Mouse (Mus musculus) lung, postnatal 36 days (tissue): ENCODE measurements around the gene Nudt4.
A peak's percentile ranks its signal among the peaks of the same experiment; 100 is the strongest.
"Not testable (repeated sequence)": the region's sequence is repeated elsewhere in the genome, so short reads cannot be mapped to it uniquely, and the experiment has no call there.

Source experiments
- DNase-seq: peaks from one replicate; pipeline ENCODE4 v3.0.0; 2022; ENCODE audit warnings: mixed read lengths

Nudt4 gene

GRCm38 (mm10) chr10:95566786-95567185 lies 2.8 kb upstream of the Nudt4 start:
- DNase-seq = no peak

- peak; percentile 30 for DNase-seq
Measured at GRCm38 (mm10) chr10:95565156-95565854, 1.4 kb upstream of the Nudt4 start.

- DNase-seq = peak; percentile 46
Measured at GRCm38 (mm10) chr10:95562859-95563841, 796 bp downstream of the Nudt4 start.

GRCm38 (mm10) chr10:95562395-95562794 lies 1.6 kb downstream of the Nudt4 start:
- DNase-seq = no peak

- no peak for DNase-seq
Measured at GRCm38 (mm10) chr10:95561616-95562015, 2.3 kb downstream of the Nudt4 start.

- no peak for DNase-seq
Measured at GRCm38 (mm10) chr10:95560394-95560983, 3.5 kb downstream of the Nudt4 start.

- DNase-seq = no peak
Measured at GRCm38 (mm10) chr10:95559426-95559825, 4.5 kb downstream of the Nudt4 start.

GRCm38 (mm10) chr10:95557337-95557828 lies 6.6 kb downstream of the Nudt4 start:
- peak; percentile 72 for DNase-seq

GRCm38 (mm10) chr10:95555866-95556265 lies 8.1 kb downstream of the Nudt4 start:
- no peak for DNase-seq

GRCm38 (mm10) chr10:95552326-95552725 lies 11.6 kb downstream of the Nudt4 start:
- DNase-seq = no peak

GRCm38 (mm10) chr10:95551752-95552151 lies 12.2 kb downstream of the Nudt4 start:
- DNase-seq = no peak

- no peak for DNase-seq
Measured at GRCm38 (mm10) chr10:95550506-95550905, 13.4 kb downstream of the Nudt4 start.

GRCm38 (mm10) chr10:95549080-95549479 lies 14.9 kb downstream of the Nudt4 start:
- DNase-seq = not testable (repeated sequence)

- no peak for DNase-seq
Measured at GRCm38 (mm10) chr10:95548154-95548826, 15.7 kb downstream of the Nudt4 start.

GRCm38 (mm10) chr10:95546178-95546577 lies 17.8 kb downstream of the Nudt4 start:
- DNase-seq = no peak

- DNase-seq = no peak
Measured at GRCm38 (mm10) chr10:95545051-95545450, 18.9 kb downstream of the Nudt4 start.

GRCm38 (mm10) chr10:95544651-95545050 lies 19.3 kb downstream of the Nudt4 start:
- DNase-seq = no peak

GRCm38 (mm10) chr10:95544004-95544403 lies 19.9 kb downstream of the Nudt4 start:
- DNase-seq = no peak

- DNase-seq = no peak
Measured at GRCm38 (mm10) chr10:95543377-95543776, 20.6 kb downstream of the Nudt4 start.

- no peak for DNase-seq
Measured at GRCm38 (mm10) chr10:95542916-95543315, 21.0 kb downstream of the Nudt4 start.

GRCm38 (mm10) chr10:95539841-95540240 lies 24.1 kb downstream of the Nudt4 start:
- DNase-seq = no peak

GRCm38 (mm10) chr10:95539260-95539659 lies 24.7 kb downstream of the Nudt4 start:
- DNase-seq = no peak

- DNase-seq = no peak
Measured at GRCm38 (mm10) chr10:95536222-95536541, 27.8 kb downstream of the Nudt4 start.
